Mouse (Mus musculus) kidney, postnatal 4 days (tissue): Measurements from ENCODE around the gene Tdp2.
"Not testable (repeated sequence)": the region's sequence is repeated elsewhere in the genome, so short reads cannot be mapped to it uniquely, and the experiment has no call there.

ENCODE experiments used
- DNase-seq, 2 experiments: peaks; one replicate each; pipeline ENCODE4 v3.0.0; 2021; ENCODE audit warnings: mixed read lengths in 2 of 2

The Tdp2 gene

GRCm38 (mm10) chr13:24825587-24825986, 5.9 kb upstream of the Tdp2 start:
- no peak for DNase-seq

GRCm38 (mm10) chr13:24826116-24826515, 5.4 kb upstream of the Tdp2 start:
- DNase-seq, result no peak

GRCm38 (mm10) chr13:24830756-24831352, 625 bp upstream of the Tdp2 start:
- DNase-seq, result no peak

- DNase-seq, result no peak
Measured at GRCm38 (mm10) chr13:24832131-24832810, 792 bp downstream of the Tdp2 start.

- no peak for DNase-seq
Measured at GRCm38 (mm10) chr13:24832811-24833155, 1.3 kb downstream of the Tdp2 start.

- DNase-seq, result not testable (repeated sequence)
Measured at GRCm38 (mm10) chr13:24837765-24838164, 6.3 kb downstream of the Tdp2 start.

GRCm38 (mm10) chr13:24839831-24840230, 8.4 kb downstream of the Tdp2 start:
- DNase-seq, result no peak

GRCm38 (mm10) chr13:24841702-24842101, 10.2 kb downstream of the Tdp2 start:
- no peak for DNase-seq

- peak; percentile 66 to 70 for DNase-seq
Measured at GRCm38 (mm10) chr13:24844983-24845955, 13.8 kb downstream of the Tdp2 start, which contains the start of gene D130043K22Rik. TSS of gene D130043K22Rik (plus strand) at chr13:24845135.

- DNase-seq, result no peak
Measured at GRCm38 (mm10) chr13:24849318-24849717, 17.8 kb downstream of the Tdp2 start.

- DNase-seq, result no peak
Measured at GRCm38 (mm10) chr13:24851989-24852388, 20.5 kb downstream of the Tdp2 start.

- no peak for DNase-seq
Measured at GRCm38 (mm10) chr13:24852570-24852969, 21.1 kb downstream of the Tdp2 start.

GRCm38 (mm10) chr13:24859115-24859514, 27.6 kb downstream of the Tdp2 start:
- DNase-seq, result no peak

- DNase-seq, result no peak
Measured at GRCm38 (mm10) chr13:24861084-24861483, 29.6 kb downstream of the Tdp2 start.

- no peak for DNase-seq
Measured at GRCm38 (mm10) chr13:24862021-24862420, 30.5 kb downstream of the Tdp2 start.

- peak; percentile 67 to 74 for DNase-seq
Measured at GRCm38 (mm10) chr13:24862520-24862919, 31.0 kb downstream of the Tdp2 start.

- DNase-seq, result peak in 1 of 2 experiments; percentile 28
Measured at GRCm38 (mm10) chr13:24866430-24867402, 35.2 kb downstream of the Tdp2 start.

- DNase-seq, result no peak
Measured at GRCm38 (mm10) chr13:24867789-24868188, 36.3 kb downstream of the Tdp2 start.

GRCm38 (mm10) chr13:24868233-24868632, 36.8 kb downstream of the Tdp2 start:
- DNase-seq, result no peak

GRCm38 (mm10) chr13:24879359-24880040, 48.0 kb downstream of the Tdp2 start:
- DNase-seq, result peak; percentile 65 to 78

GRCm38 (mm10) chr13:24880208-24880607, 48.7 kb downstream of the Tdp2 start:
- peak in 1 of 2 experiments; percentile 17 for DNase-seq
